24 mouse cellular contexts compared by ENCODE assay signal in the genomic region with DNA sequence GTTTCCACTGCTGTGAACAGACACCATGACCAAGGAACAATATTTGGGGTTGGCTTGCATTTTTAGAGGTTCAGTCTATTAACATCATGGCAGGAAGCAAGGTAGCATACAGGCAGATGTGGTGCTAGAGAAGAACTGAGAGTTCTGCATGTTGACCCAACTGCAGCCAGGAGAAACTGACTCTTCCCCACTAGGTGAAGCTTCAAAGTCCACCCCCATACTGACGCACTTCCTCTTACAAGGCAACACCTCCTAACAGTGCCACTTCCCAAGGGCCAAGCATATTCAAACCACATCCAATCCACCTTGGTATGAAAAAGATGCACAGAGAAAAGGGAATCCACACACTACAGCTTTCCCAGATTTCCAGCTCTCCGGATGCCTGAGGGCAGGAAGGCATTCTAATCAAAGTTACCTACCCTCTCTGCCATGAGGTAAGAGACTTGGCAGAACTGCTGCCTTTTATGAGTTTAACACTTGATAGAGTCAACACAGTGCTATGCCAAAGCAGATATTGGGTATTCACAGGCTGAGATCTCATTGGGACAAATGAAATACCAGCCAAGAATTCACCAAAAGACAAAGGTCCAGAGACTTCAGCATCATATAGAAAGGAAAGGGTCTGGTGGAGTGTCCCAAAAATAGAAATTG. TPM values are rescaled to one million over a fixed set of nuclear protein-coding genes. Genes with fewer than 3 reads are reported as not detected.
DNase-seq lines count a peak whose midpoint lies in the region; TF ChIP-seq lines count a peak whose summit lies in the region.
"Had no signal": no experiment of that assay in that cellular context is flagged by ENCODE, and none has a peak within 500 bp of the region (broad histone marks: within the 10 kb centered on the region; RNA-seq: fewer than 3 reads in every experiment).

No protein-coding gene starts in this region.

- no peak overlapping the region for H3K9ac ChIP-seq in liver, adult 2 months (ENCODE audit: low read depth, low read length)
- H3K9ac ChIP-seq: embryonic facial prominence, embryonic 13.5 days; limb, embryonic 13.5 days; midbrain, embryonic 13.5 days had no signal

- DNase-seq in liver, adult 2 months (ENCODE audit: extremely low read depth, low read depth, low spot score): peak; percentile 93
- DNase-seq in liver: no peak
- peak; percentile 51 for DNase-seq in A20 (ENCODE audit: low read depth, low spot score)
- DNase-seq in CD4-positive, CD25-positive, alpha-beta regulatory T cell, adult 2 months (ENCODE audit: low read depth, low spot score): peak; percentile 38
- peak; percentile 43 for DNase-seq in induced T-regulatory cell, adult 2 months (ENCODE audit: low read depth)
- DNase-seq in right cerebral cortex, postnatal 4 days: no peak
- no peak for DNase-seq in hindbrain, embryonic 10.5 days (ENCODE audit: low spot score)
- no peak for DNase-seq in embryo, embryonic 9.5 days (ENCODE audit: extremely low spot score)
- DNase-seq: adrenal gland, adult 8-10 months; cerebellum, postnatal 10 days; gastrocnemius, postnatal 25 days; kidney, adult 11 months; layer of hippocampus, postnatal 36 days; retina, postnatal 1 day; thymus, postnatal 4 days had no signal

- WGBS in liver, adult 2 months: 19% methylated on average over 2 of the region's 2 CpGs
- WGBS in hindbrain, embryonic 10.5 days: 96% methylated on average over 2 of the region's 2 CpGs

- no peaks in the 10 kb centered on the region for H3K9me3 ChIP-seq in hindbrain, embryonic 10.5 days
- H3K9me3 ChIP-seq: embryonic facial prominence, embryonic 13.5 days; limb, embryonic 13.5 days; midbrain, embryonic 13.5 days had no signal

- no peak for TF ChIP-seq CTCF in liver, adult 2 months (IDR thresholded peaks at IDR 0.05; ENCODE audit: low read depth, low read length)

- peaks cover 51% of the 10 kb centered on the region for H3K79me2 ChIP-seq in liver, adult 2 months (ENCODE audit: control insufficient read depth, insufficient read depth, low read length)

- H3K36me3 ChIP-seq in liver, adult 2 months (ENCODE audit: control insufficient read depth, insufficient read depth, low read length): peaks cover 4% of the 10 kb centered on the region
- peaks cover 44% of the 10 kb centered on the region for H3K36me3 ChIP-seq in hindbrain, embryonic 10.5 days

- H3K27ac ChIP-seq in liver, adult 2 months (replicated peaks; ENCODE audit: insufficient read depth, low read depth, low read length): peak overlapping the region; percentile 22; the same call in 1 of the 2 replicates
- no peak overlapping the region for H3K27ac ChIP-seq in hindbrain, embryonic 10.5 days
- H3K27ac ChIP-seq: embryonic facial prominence, embryonic 13.5 days; hindbrain, postnatal 0 days; limb, embryonic 13.5 days; midbrain, embryonic 13.5 days had no signal

- H3K4me3 ChIP-seq in liver, adult 2 months (ENCODE audit: insufficient read depth, low read depth, low read length): no peak overlapping the region
- no peak overlapping the region for H3K4me3 ChIP-seq in hindbrain, embryonic 10.5 days
- H3K4me3 ChIP-seq: embryonic facial prominence, embryonic 13.5 days; limb, embryonic 13.5 days; midbrain, embryonic 13.5 days; myocyte had no signal

- H3K27me3 ChIP-seq in liver, adult 2 months (ENCODE audit: control insufficient read depth, insufficient read depth, low read length): no peaks in the 10 kb centered on the region
- H3K27me3 ChIP-seq in hindbrain, embryonic 10.5 days (ENCODE audit: insufficient read depth, poor library complexity, severe bottlenecking): no peaks in the 10 kb centered on the region
- H3K27me3 ChIP-seq: embryonic facial prominence, embryonic 13.5 days; limb, embryonic 13.5 days; midbrain, embryonic 13.5 days had no signal

- no peak for TF ChIP-seq POLR2A in liver, adult 2 months (IDR thresholded peaks at IDR 0.05; ENCODE audit: extremely low read depth, insufficient read depth, low read length)

- peaks cover 26% of the 10 kb centered on the region for H3K4me1 ChIP-seq in liver, adult 2 months (ENCODE audit: control insufficient read depth, insufficient read depth, low read length)
- H3K4me1 ChIP-seq in hindbrain, embryonic 10.5 days (replicated peaks): peaks cover 5% of the 10 kb centered on the region; the same call in 1 of the 2 replicates

RNA-seq across cellular contexts. Expression of a gene that starts 43.5 kb away (rescaled TPM):
- total RNA-seq in liver, adult 2 months (2014; rRNA removed): 10.5 and 18.6 TPM in 2 replicates
- 18.3 and 18.4 TPM in 2 replicates for polyA plus RNA-seq in liver, adult 2 months (2012; rRNA removed)
- polyA plus RNA-seq in hindbrain, embryonic 10.5 days (2016; fragmentation: Nextera tagmentation; extraction: Ambion mirVana): 113 and 134 TPM in 2 replicates

RNA-seq across cellular contexts. Expression of a gene that starts 51.7 kb away (rescaled TPM):
- 0.07 and 0.09 TPM in 2 replicates for total RNA-seq in liver, adult 2 months (2014; rRNA removed)
- 0.21 and 0.22 TPM in 2 replicates for polyA plus RNA-seq in liver, adult 2 months (2012; rRNA removed)
- 0.21 and 0.24 TPM in 2 replicates for polyA plus RNA-seq in hindbrain, embryonic 10.5 days (2016; fragmentation: Nextera tagmentation; extraction: Ambion mirVana)
- total RNA-seq: hematopoietic stem cell, adult 5-6 weeks had no signal
- polyA plus RNA-seq: forebrain, embryonic 16.5 days; heart, embryonic 11.5 days; liver, embryonic 16.5 days had no signal

Comparison
In these comparisons a context has a peak if more than half of its experiments do, and no peak if none do; other contexts are left out.
1. DNase-seq: peak in liver, adult 2 months (single experiment), A20 (single experiment), CD4-positive, CD25-positive, alpha-beta regulatory T cell, adult 2 months (single experiment) and induced T-regulatory cell, adult 2 months (single experiment); none in liver (single experiment), right cerebral cortex, postnatal 4 days (single experiment), hindbrain, embryonic 10.5 days (single experiment) and embryo, embryonic 9.5 days (single experiment).